Mouse (Mus musculus): ENCODE measurements at regions not wholly inside any gene's neighbourhood (a gene's known extent, or its start where the extent isn't known, plus 50 kb on each side); places are given as distances from the start of the nearest gene placed in this dataset.

DNA sequence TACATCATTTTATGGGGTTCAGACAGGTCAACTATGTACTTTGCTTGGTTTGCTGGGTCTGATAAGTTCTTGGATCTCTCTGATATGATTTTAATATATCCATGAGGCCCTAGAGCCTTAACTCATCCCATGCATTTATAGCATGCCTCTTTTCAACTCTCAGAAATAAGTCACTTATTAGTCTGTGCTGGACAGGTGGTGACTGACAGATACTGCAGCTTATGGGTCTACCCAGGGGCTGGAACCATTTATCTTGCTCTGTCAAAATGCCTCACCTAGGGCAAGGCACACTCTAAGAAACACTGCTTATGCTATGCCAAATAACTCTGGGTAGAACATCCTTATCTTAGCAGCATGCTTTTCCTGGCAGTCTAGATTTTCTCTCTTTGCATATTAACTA is 225.6 kb downstream of the Mbnl1 start:
- H3K9me3 ChIP-seq = no peaks in the 10 kb centered on the region
- no peaks in the 10 kb centered on the region for H3K4me1 ChIP-seq
- H3K27ac ChIP-seq = no peak overlapping the region
- H3K36me3 ChIP-seq = no peaks in the 10 kb centered on the region
- no peak for ATAC-seq (ENCODE audit: insufficient read depth, low FRiP score, low read depth)
- no peaks in the 10 kb centered on the region for H3K27me3 ChIP-seq (replicated peaks)
- no peak overlapping the region for H3K4me2 ChIP-seq
- no peak overlapping the region for H3K4me3 ChIP-seq (replicated peaks)
- no peak overlapping the region for H3K9ac ChIP-seq

DNA sequence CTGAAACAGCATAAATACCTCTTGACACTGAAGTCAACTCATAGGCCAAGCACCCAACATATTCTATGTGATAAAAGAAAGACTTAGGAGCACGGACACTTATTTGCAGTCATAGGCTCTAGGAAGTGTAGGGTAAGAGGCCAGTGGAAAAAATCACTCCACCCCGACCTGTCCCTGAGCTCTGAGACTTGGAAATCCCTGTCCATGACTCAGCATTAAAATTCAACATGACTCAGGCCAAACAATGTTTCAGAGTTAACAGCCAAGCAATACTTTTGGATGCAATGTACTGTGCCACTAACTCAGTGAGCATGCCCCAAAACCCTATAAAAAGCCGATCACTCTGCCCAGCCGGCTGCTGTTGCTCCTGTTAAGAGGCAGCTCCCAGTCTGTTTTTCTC is 234.5 kb downstream of the Mbnl1 start:
- 86% methylated on average over 4 of the region's 4 CpGs for WGBS
- no peak overlapping the region for H3K4me3 ChIP-seq (replicated peaks)
- no peaks in the 10 kb centered on the region for H3K4me1 ChIP-seq
- no peaks in the 10 kb centered on the region for H3K9me3 ChIP-seq
- H3K9ac ChIP-seq = no peak overlapping the region
- H3K36me3 ChIP-seq = no peaks in the 10 kb centered on the region
- no peak for ATAC-seq (ENCODE audit: insufficient read depth, low FRiP score, low read depth)
- H3K27ac ChIP-seq = no peak overlapping the region
- H3K27me3 ChIP-seq (replicated peaks) = no peaks in the 10 kb centered on the region
- no peak overlapping the region for H3K4me2 ChIP-seq

DNA sequence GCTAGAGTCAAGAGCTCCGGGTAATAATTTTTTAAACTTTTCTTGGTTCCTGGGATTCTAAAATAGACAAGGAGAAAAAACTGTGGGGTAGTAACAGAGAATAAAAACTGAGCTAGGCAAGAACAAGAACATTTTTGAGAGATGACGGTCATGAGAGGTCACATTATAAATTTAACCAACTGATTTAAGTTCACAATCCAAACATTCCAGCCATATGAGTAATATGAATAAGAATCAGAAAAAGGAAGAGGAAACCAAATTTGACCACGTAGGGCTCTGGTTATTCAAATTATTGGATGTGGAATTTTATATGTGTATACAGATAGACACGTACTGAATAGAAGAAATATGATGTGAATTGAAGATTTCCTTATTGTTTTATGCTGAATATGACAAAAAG is 240.3 kb downstream of the Mbnl1 start:
- 75% methylated on average over 4 of the region's 4 CpGs for WGBS
- Histone ChIP-seq H3K9me3 (no peaks in the 10 kb centered on the region), H3K4me1 (no peaks in the 10 kb centered on the region), H3K27ac (no peak overlapping the region), H3K9ac (no peak overlapping the region), H3K4me3 (replicated peaks) (no peak overlapping the region), H3K4me2 (no peak overlapping the region), H3K36me3 (no peaks in the 10 kb centered on the region), H3K27me3 (replicated peaks) (no peaks in the 10 kb centered on the region)
- ATAC-seq (ENCODE audit: insufficient read depth, low FRiP score, low read depth) = no peak

- Histone ChIP-seq H3K4me1 (no peaks in the 10 kb centered on the region), H3K36me3 (no peaks in the 10 kb centered on the region), H3K27ac (no peak overlapping the region), H3K4me3 (replicated peaks) (no peak overlapping the region), H3K9ac (no peak overlapping the region), H3K27me3 (replicated peaks) (no peaks in the 10 kb centered on the region), H3K9me3 (no peaks in the 10 kb centered on the region), H3K4me2 (no peak overlapping the region)
- ATAC-seq (ENCODE audit: insufficient read depth, low FRiP score, low read depth) = no peak
Measured at GRCm38 (mm10) chr3:60720322-60720721, 247.7 kb downstream of the Mbnl1 start.

DNA sequence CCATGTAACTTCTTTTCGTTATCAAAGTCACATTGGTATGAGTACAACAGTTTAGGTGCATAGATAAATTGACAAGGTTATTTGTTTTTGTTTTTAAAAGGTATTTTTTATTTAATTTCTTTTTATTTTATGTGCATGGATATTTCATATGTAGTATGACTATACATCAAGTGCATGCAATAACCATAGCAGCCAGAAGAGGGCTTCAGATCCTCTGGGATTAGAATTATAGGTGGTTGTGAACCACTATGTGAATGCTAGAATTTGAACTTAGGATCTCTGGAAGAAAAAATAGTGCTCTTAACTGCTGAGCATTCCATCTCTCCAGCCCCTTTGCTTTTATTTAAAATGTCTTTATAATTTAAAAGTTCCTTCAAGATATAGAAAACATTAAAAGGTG is 258.7 kb downstream of the Mbnl1 start:
- ATAC-seq (ENCODE audit: insufficient read depth, low FRiP score, low read depth) = no peak
- Histone ChIP-seq H3K4me2 (no peak overlapping the region), H3K27ac (no peak overlapping the region), H3K9ac (no peak overlapping the region), H3K27me3 (replicated peaks) (no peaks in the 10 kb centered on the region), H3K4me3 (replicated peaks) (no peak overlapping the region), H3K36me3 (no peaks in the 10 kb centered on the region), H3K9me3 (no peaks in the 10 kb centered on the region), H3K4me1 (no peaks in the 10 kb centered on the region)
- 93% methylated on average over 1 of the region's 1 CpGs for WGBS

DNA sequence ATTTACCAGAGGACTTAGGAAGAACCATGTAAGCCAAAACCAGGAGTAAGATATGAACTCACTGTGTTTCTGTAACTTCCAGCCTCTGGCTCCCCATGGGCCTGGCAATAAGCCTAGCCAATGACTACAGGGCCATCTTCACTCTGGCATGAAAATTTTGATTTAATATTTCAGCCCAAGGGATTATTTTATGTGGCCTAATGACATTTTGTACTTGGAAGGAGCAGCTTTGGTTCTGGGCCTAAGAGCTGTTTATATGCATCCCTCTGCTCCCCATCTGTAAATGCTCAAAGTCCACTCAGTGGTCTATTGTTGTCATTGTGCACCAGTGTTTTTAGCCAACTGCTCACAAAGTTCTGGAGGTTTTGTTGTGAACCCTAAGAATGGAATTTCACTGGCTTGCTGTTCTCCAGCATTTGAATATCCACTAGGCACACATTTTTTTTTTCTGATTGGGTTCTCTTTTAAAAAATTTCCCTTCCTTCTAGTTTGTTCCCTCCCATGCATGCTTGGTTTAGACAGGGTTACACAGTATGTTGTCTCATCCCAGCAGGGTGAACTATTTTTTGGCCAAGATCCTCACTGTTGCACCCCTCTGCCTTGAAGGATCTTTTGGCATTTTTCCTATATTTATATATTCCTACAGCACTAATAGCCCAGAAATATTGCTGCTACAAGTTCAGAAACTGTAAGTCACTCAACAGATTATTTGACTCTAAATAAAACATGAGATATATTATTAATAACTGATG is 261.9 kb upstream of the P2ry1 start:
- no peaks in the 10 kb centered on the region for H3K36me3 ChIP-seq
- H3K9ac ChIP-seq = no peak overlapping the region
- H3K4me2 ChIP-seq = no peak overlapping the region
- H3K4me3 ChIP-seq (replicated peaks) = no peak overlapping the region
- no peaks in the 10 kb centered on the region for H3K27me3 ChIP-seq (replicated peaks)
- no peaks in the 10 kb centered on the region for H3K9me3 ChIP-seq
- ATAC-seq (ENCODE audit: insufficient read depth, low FRiP score, low read depth) = peak; percentile 58; the same call in 1 of the 2 replicates
- H3K27ac ChIP-seq = peak overlapping the region; percentile 55; the same call in 1 of the 2 replicates
- H3K4me1 ChIP-seq = no peaks in the 10 kb centered on the region

GRCm38 (mm10) chr3:60741379-60741778 is 261.2 kb upstream of the P2ry1 start:
- Histone ChIP-seq H3K4me3 (replicated peaks) (no peak overlapping the region), H3K27ac (peak overlapping the region; percentile 62), H3K36me3 (no peaks in the 10 kb centered on the region), H3K4me1 (no peaks in the 10 kb centered on the region), H3K4me2 (no peak overlapping the region), H3K9ac (no peak overlapping the region), H3K27me3 (replicated peaks) (no peaks in the 10 kb centered on the region), H3K9me3 (no peaks in the 10 kb centered on the region)
- ATAC-seq (ENCODE audit: insufficient read depth, low FRiP score, low read depth) = no peak; the same call in 1 of the 2 replicates
- WGBS = 48% methylated on average over 5 of the region's 5 CpGs

DNA sequence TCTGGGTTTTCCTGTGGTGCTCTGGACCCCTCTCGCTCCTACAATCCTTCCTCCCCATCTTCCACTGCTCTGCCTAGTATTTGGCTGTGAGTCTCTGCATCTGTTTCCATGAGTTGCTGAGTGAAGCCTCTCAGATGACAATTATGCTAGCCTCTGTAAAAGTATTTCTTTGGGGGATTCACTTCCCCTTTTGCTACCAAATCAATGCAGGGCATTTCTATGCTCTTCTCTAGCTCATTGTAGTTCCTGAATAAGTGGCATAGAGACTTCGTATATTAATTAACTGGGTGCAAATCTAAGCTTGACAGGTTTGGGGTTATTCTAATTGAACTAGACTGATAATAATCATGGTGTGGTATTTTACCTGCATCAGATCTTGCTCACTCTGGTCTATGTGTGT is 260.4 kb upstream of the P2ry1 start:
- H3K4me3 ChIP-seq (replicated peaks) = no peak overlapping the region
- H3K4me2 ChIP-seq = no peak overlapping the region
- no peaks in the 10 kb centered on the region for H3K36me3 ChIP-seq
- 84% methylated on average over 2 of the region's 2 CpGs for WGBS
- H3K27me3 ChIP-seq (replicated peaks) = no peaks in the 10 kb centered on the region
- H3K27ac ChIP-seq = peak overlapping the region; percentile 62; the same call in 1 of the 2 replicates
- no peaks in the 10 kb centered on the region for H3K9me3 ChIP-seq
- H3K9ac ChIP-seq = no peak overlapping the region
- ATAC-seq (ENCODE audit: insufficient read depth, low FRiP score, low read depth) = no peak
- no peaks in the 10 kb centered on the region for H3K4me1 ChIP-seq

- Histone ChIP-seq H3K4me1 (no peaks in the 10 kb centered on the region), H3K4me3 (replicated peaks) (no peak overlapping the region), H3K36me3 (no peaks in the 10 kb centered on the region), H3K4me2 (no peak overlapping the region), H3K27ac (no peak overlapping the region), H3K27me3 (replicated peaks) (no peaks in the 10 kb centered on the region), H3K9me3 (no peaks in the 10 kb centered on the region), H3K9ac (no peak overlapping the region)
- ATAC-seq (ENCODE audit: insufficient read depth, low FRiP score, low read depth) = no peak
- 92% methylated on average over 1 of the region's 1 CpGs for WGBS
Measured at GRCm38 (mm10) chr3:60745075-60745474, 257.5 kb upstream of the P2ry1 start.

DNA sequence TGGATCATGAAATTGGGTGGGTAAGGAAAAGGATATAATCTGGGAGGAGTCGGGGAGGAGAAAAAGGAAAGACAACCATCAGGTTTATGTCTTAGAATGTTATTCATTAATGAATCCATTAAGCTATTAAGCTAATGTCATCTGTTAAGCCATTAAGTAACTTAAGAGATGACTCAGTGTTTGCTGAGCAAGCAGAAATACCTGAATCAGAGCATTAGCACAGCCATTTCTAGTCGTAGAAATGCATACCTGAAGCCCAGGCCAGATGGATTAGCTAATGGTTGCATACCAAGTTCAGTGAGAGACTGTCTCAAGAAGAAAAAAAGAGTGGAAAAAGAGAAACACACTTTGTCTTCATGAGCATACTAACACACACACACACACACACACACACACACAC is 244.0 kb upstream of the P2ry1 start:
- no peak overlapping the region for H3K4me2 ChIP-seq
- H3K4me3 ChIP-seq (replicated peaks) = no peak overlapping the region
- H3K27me3 ChIP-seq (replicated peaks) = no peaks in the 10 kb centered on the region
- H3K9ac ChIP-seq = no peak overlapping the region
- no peaks in the 10 kb centered on the region for H3K9me3 ChIP-seq
- WGBS = 52% methylated on average over 2 of the region's 2 CpGs
- no peak for ATAC-seq (ENCODE audit: insufficient read depth, low FRiP score, low read depth)
- H3K36me3 ChIP-seq = no peaks in the 10 kb centered on the region
- no peaks in the 10 kb centered on the region for H3K4me1 ChIP-seq
- no peak overlapping the region for H3K27ac ChIP-seq

DNA sequence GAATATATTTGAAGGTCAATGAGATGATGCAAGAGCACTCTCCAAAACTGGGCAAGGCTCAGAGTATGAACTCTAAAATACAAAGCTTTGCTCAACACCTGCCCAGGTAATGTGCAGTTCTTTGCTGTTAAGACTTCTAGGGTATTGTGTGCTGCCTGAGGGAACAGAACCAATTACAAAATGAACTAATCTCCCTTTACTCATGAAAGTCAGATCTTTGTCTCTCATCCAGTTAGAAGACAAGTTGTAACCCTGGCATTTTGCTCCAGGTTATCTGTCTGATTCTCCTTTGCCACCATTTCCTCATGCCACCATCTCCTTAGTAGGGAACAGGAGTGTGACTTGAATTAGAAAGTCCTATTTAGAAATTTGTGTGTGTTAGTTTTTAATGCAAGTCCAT is 243.5 kb upstream of the P2ry1 start:
- Histone ChIP-seq H3K4me3 (replicated peaks) (no peak overlapping the region), H3K4me1 (no peaks in the 10 kb centered on the region), H3K9me3 (no peaks in the 10 kb centered on the region), H3K27ac (no peak overlapping the region), H3K9ac (no peak overlapping the region), H3K27me3 (replicated peaks) (no peaks in the 10 kb centered on the region), H3K4me2 (no peak overlapping the region), H3K36me3 (no peaks in the 10 kb centered on the region)
- no peak for ATAC-seq (ENCODE audit: insufficient read depth, low FRiP score, low read depth)

GRCm38 (mm10) chr3:60762874-60763273 is 239.7 kb upstream of the P2ry1 start:
- Histone ChIP-seq H3K4me2 (no peak overlapping the region), H3K27ac (no peak overlapping the region), H3K9ac (no peak overlapping the region), H3K36me3 (no peaks in the 10 kb centered on the region), H3K9me3 (no peaks in the 10 kb centered on the region), H3K27me3 (replicated peaks) (no peaks in the 10 kb centered on the region), H3K4me1 (no peaks in the 10 kb centered on the region), H3K4me3 (replicated peaks) (no peak overlapping the region)
- 65% methylated on average over 4 of the region's 4 CpGs for WGBS
- ATAC-seq (ENCODE audit: insufficient read depth, low FRiP score, low read depth) = no peak

- H3K36me3 ChIP-seq = no peaks in the 10 kb centered on the region
- ATAC-seq (ENCODE audit: insufficient read depth, low FRiP score, low read depth) = no peak
- no peaks in the 10 kb centered on the region for H3K9me3 ChIP-seq
- no peaks in the 10 kb centered on the region for H3K27me3 ChIP-seq (replicated peaks)
- WGBS = 70% methylated on average over 4 of the region's 4 CpGs
- H3K27ac ChIP-seq = no peak overlapping the region
- no peaks in the 10 kb centered on the region for H3K4me1 ChIP-seq
- H3K4me3 ChIP-seq (replicated peaks) = no peak overlapping the region
- H3K4me2 ChIP-seq = no peak overlapping the region
- H3K9ac ChIP-seq = no peak overlapping the region
Measured at GRCm38 (mm10) chr3:60765079-60765478, 237.5 kb upstream of the P2ry1 start.
